Mouse (Mus musculus) neural tube, embryonic 14.5 days (tissue): ENCODE data around the gene Pigl. TPM values are rescaled to one million over a fixed set of nuclear protein-coding genes. Genes with fewer than 3 reads are reported as not detected.

Experiments
- ATAC-seq: fragments of 200-750 bp; cut with Nextera tagmentation; 2 replicates; pipeline ENCODE4 v1.8.0; 2017; ENCODE audit warnings: low read depth, mild to moderate bottlenecking, moderate TSS enrichment, moderate library complexity
- H3K27ac ChIP-seq: fragments of 300-500 bp; sonication (generic); 2 replicates; pipeline ENCODE4 v1.5.1; 2014; ENCODE audit warnings: low read depth, mild to moderate bottlenecking, control low read depth, low read length, moderate library complexity, mixed read lengths
- H3K27me3 ChIP-seq: fragments of 300-500 bp; sonication (generic); 2 replicates; pipeline ENCODE4 v1.6.1; 2014; ENCODE audit warnings: low read length; ENCODE audit not compliant: control insufficient read depth, insufficient read depth
- H3K36me3 ChIP-seq: fragments of 300-500 bp; sonication (generic); 2 replicates; pipeline ENCODE4 v1.6.1; 2014; ENCODE audit warnings: low read length, mixed read lengths; ENCODE audit not compliant: control insufficient read depth, insufficient read depth
- H3K4me1 ChIP-seq: fragments of 300-500 bp; sonication (generic); 2 replicates; pipeline ENCODE4 v1.6.1; 2014; ENCODE audit warnings: low read length; ENCODE audit not compliant: control insufficient read depth, insufficient read depth
- H3K4me2 ChIP-seq: fragments of 300-500 bp; sonication (generic); 2 replicates; pipeline ENCODE4 v1.6.1; 2014; ENCODE audit warnings: mild to moderate bottlenecking, low read depth, low read length, control low read depth
- H3K4me3 ChIP-seq: fragments of 300-500 bp; sonication (generic); 2 replicates; pipeline ENCODE4 v1.5.1; 2014; ENCODE audit warnings: low read depth, low read length, control low read depth, mixed read lengths
- H3K9ac ChIP-seq: fragments of 300-500 bp; sonication (generic); replicated peaks from 2 replicates; pipeline ENCODE4 v1.6.1; 2014; ENCODE audit warnings: low read depth, mild to moderate bottlenecking, control low read depth, low read length, mixed read lengths
- H3K9me3 ChIP-seq: fragments of 300-500 bp; sonication (generic); 2 replicates; pipeline ENCODE4 v1.6.1; 2016; ENCODE audit warnings: low read length; ENCODE audit not compliant: control insufficient read depth
- WGBS: fragments of 180-500 bp; shearing (Covaris S2); extraction: QIAGEN DNeasy Blood & Tissue Kit; methylation state at CpG from one replicate; pipeline ENCODE4 v1.1.7; 2014; 5-methylcytosine and 5-hydroxymethylcytosine counted together
- polyA plus RNA-seq: library from polyadenylated mRNA; unstranded; fragments of >200 nt; fragmentation: Nextera tagmentation; extraction: Ambion mirVana; gene quantifications from 2 replicates; pipeline ENCODE4 v1.2.1, GENCODE M21; 2014

The Pigl gene
- polyA plus RNA-seq, 1 experiment from 2014 or later = 10.4 TPM

DNA sequence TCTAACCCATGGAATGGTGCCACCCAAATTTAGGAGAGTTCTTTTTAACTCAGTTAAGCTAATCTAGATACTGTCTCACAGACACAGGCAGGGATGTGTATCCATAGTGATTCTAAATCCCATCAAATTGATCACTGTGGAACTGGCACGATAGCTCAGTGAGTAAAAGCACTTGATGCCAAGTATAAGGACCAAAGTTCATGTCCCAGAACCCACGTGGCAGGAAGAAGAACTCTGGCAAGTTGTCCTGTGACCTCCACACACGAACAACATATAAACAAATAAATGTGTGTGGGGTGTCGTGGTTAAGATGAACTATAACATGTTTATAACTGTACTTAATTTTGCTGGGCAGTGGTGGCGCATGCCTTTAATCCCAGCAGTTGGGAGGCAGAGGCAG, 21.3 kb downstream of the Pigl start:
- H3K27ac ChIP-seq = peak overlapping the region; percentile 58; the same call in 1 of the 2 replicates
- H3K9ac ChIP-seq = no peak overlapping the region
- no peak overlapping the region for H3K4me2 ChIP-seq
- ATAC-seq = no peak
- no peak overlapping the region for H3K4me3 ChIP-seq
- H3K36me3 ChIP-seq = no peaks in the 10 kb centered on the region
- no peaks in the 10 kb centered on the region for H3K9me3 ChIP-seq
- H3K27me3 ChIP-seq = no peaks in the 10 kb centered on the region
- 0 out of 2 replicates have a peak, but pooled peaks cover 4% of the 10 kb centered on the region for H3K4me1 ChIP-seq
- WGBS = 91% methylated on average over 5 of the region's 5 CpGs

DNA sequence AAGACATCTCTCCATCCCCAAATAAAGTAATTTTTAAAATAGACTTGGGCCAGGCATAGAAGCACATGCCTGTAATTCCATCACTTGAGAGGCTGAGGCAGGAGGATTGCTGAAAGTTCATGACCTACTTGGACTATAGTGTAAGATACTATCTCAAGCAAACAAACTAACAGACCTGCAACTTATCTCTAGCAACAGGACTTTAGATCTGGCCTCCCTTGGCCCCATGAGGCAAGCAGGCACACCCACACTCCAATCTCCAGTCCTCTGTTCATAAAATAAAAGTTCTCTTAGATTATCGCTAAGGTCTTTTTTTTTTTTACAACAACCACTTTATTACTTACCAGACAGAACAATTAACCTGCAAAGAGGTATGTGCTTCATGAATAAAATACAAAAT, 28.7 kb downstream of the Pigl start:
- WGBS = 90% methylated on average over 1 of the region's 1 CpGs

DNA sequence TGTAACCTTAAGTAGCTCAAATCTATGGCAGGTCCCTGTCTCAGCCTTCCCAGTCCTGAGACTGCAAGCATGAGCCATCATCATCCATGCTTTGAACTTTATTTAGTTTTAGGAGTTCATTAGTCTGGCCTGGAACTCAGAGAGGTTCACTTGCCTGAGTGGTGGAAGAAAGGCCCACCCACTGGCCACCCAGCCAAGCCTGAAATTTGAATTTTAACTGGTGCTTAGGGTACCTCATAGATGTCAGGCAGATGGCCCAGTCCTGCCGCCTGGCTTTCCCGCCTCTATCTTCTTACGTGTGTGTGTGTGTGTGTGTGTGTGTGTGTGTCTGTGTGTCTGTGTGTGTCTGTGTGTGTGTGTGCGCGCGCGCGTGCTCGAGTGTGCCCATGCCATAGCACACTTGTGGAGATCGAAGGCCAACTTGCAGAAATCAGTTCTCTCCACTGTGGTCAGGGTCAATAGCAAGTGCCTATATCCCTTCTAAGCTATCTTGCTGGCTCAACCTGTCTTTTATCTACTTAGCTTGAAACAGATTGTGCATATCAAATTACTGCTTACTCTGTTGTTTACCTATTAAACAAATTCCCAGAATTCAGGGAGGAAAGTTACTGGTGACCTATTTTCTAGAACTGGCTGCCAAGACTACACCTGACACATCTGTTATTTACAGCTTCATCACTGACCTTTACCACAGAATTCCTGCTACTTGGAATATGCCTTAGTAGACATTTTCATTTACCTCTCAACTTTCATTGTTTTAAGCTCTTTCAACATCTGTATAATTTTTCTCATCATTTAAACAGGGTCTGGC, 29.5 kb downstream of the Pigl start:
- 93% methylated on average over 10 of the region's 10 CpGs for WGBS
- no peaks in the 10 kb centered on the region for H3K27me3 ChIP-seq
- H3K9me3 ChIP-seq = no peaks in the 10 kb centered on the region
- no peaks in the 10 kb centered on the region for H3K36me3 ChIP-seq
- H3K4me1 ChIP-seq = no peaks in the 10 kb centered on the region
- no peak overlapping the region for H3K4me3 ChIP-seq
- no peak overlapping the region for H3K27ac ChIP-seq
- no peak overlapping the region for H3K9ac ChIP-seq
- H3K4me2 ChIP-seq = no peak overlapping the region
- no peak for ATAC-seq

More for the DNA sequence above, 28.7 kb downstream of the Pigl start:
- H3K27me3 ChIP-seq = no peaks in the 10 kb centered on the region
- no peak overlapping the region for H3K4me2 ChIP-seq
- no peak overlapping the region for H3K4me3 ChIP-seq
- H3K4me1 ChIP-seq = no peaks in the 10 kb centered on the region
- no peak for ATAC-seq
- H3K27ac ChIP-seq = no peak overlapping the region
- H3K9ac ChIP-seq = no peak overlapping the region
- H3K36me3 ChIP-seq = no peaks in the 10 kb centered on the region
- H3K9me3 ChIP-seq = no peaks in the 10 kb centered on the region

DNA sequence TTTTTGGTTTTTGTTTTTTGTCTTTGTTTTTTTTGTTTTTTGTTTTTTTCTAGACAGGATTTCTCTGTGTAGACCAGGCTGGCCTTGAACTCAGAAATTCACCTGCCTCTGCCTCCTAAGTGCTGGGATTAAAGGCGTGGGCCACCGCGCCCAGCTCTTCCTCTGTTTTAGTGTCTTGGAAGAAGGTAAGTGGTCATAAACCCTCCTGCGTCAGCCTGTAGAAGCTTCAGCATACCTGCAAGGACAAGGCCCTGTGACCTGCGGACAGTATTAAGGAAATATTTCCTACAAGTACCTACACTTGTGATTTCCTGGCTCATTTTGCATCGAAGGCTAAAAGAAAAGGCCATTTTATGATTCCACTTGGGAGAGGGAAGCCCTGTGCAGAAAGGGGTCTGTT, 35.4 kb downstream of the Pigl start:
- H3K36me3 ChIP-seq = no peaks in the 10 kb centered on the region
- no peaks in the 10 kb centered on the region for H3K27me3 ChIP-seq
- no peak for ATAC-seq
- no peak overlapping the region for H3K4me2 ChIP-seq
- H3K4me1 ChIP-seq = no peaks in the 10 kb centered on the region
- no peak overlapping the region for H3K27ac ChIP-seq
- WGBS = 97% methylated on average over 6 of the region's 6 CpGs
- H3K9ac ChIP-seq = no peak overlapping the region
- no peak overlapping the region for H3K4me3 ChIP-seq
- no peaks in the 10 kb centered on the region for H3K9me3 ChIP-seq

DNA sequence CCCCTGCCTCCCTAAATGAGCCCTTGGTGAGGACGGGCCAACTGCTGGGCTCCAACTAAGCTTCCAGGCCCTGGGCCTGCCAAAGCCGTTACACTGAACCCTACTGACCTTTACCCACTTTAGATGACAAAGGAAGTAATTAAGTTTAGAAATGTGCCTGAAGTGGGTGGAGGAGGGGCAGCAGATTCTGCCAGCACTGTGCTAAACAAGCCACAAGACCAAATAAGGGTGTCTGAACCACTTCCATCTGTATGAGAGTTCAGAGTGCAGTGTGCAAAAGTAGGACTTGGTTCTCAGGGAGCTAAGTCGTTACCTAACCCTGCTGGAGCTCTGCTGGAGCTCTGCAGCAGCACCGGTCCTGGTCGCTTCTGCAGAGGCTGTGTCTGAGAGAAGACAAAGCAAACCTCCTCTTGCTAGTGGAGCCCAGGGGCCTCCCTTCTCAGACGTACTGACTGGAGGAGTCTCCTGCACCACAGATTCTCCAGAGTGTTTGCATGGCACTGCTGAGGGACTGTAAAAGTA, 36.6 kb downstream of the Pigl start:
- Histone ChIP-seq H3K36me3 (no peaks in the 10 kb centered on the region), H3K9me3 (no peaks in the 10 kb centered on the region), H3K4me3 (no peak overlapping the region), H3K4me2 (no peak overlapping the region), H3K27me3 (no peaks in the 10 kb centered on the region), H3K4me1 (no peaks in the 10 kb centered on the region), H3K9ac (no peak overlapping the region), H3K27ac (no peak overlapping the region)
- ATAC-seq = no peak
- under 1% methylated on average over 6 of the region's 6 CpGs for WGBS

DNA sequence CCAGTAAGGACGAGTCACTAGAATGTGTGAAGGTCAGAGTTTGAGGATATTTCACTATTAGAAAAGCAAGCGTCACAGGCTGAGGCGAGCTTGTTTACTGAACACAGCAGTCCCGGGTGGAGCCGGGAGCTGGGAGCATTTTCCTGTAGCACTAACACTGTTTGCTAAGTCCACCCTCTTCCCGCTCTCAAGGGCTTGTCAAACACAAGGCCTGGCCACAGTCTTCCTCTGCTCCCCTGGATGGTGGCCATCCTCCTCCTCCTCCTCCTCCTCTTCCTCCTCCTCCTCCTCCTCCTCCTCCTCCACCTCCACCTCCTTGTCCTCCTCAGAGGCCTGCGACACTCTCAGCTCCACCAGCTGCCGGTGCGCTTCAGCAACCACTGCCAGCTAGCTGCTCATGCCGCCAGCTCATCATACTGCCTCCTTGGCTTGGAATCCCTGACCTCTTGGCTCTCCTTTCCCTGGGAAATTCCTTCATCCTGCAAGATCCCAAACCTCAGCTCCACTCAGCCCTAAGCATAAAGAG, 37.1 kb downstream of the Pigl start:
- H3K27ac ChIP-seq = no peak overlapping the region
- H3K4me3 ChIP-seq = no peak overlapping the region
- WGBS = 43% methylated on average over 9 of the region's 10 CpGs
- H3K27me3 ChIP-seq = no peaks in the 10 kb centered on the region
- no peaks in the 10 kb centered on the region for H3K36me3 ChIP-seq
- H3K4me1 ChIP-seq = no peaks in the 10 kb centered on the region
- H3K4me2 ChIP-seq = no peak overlapping the region
- no peak for ATAC-seq
- no peaks in the 10 kb centered on the region for H3K9me3 ChIP-seq
- H3K9ac ChIP-seq = no peak overlapping the region

DNA sequence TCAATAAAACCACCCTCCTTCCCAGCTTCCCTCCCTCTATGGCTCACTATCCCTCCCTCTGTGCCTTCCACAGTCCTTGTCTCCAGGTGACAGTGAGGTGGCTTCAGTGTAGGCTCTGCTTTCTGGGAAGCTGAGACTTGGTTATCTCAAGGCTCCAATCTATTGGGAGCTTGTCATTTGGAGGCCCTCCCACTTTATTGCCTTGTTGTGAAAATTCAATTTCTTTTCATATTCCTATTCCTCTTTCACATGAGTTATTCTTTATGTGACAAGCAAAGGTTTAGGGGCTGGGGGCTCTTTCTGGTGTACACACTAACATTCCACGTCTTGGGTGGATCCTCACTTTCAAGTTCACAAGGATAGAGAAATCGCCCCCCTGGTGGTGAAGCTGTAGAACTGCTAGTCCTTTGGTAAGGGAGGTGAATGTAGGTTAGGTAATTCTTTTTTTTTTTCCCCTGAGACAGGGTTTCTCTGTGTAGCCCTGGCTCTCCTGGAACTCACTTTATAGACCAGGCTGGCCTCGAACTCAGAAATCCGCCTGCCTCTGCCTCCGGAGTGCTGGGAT, 38.0 kb downstream of the Pigl start:
- H3K4me3 ChIP-seq = no peak overlapping the region
- H3K4me1 ChIP-seq = no peaks in the 10 kb centered on the region
- 56% methylated on average over 5 of the region's 5 CpGs for WGBS
- no peaks in the 10 kb centered on the region for H3K27me3 ChIP-seq
- no peak for ATAC-seq
- H3K4me2 ChIP-seq = no peak overlapping the region
- H3K27ac ChIP-seq = no peak overlapping the region
- no peak overlapping the region for H3K9ac ChIP-seq
- H3K36me3 ChIP-seq = no peaks in the 10 kb centered on the region
- no peaks in the 10 kb centered on the region for H3K9me3 ChIP-seq

DNA sequence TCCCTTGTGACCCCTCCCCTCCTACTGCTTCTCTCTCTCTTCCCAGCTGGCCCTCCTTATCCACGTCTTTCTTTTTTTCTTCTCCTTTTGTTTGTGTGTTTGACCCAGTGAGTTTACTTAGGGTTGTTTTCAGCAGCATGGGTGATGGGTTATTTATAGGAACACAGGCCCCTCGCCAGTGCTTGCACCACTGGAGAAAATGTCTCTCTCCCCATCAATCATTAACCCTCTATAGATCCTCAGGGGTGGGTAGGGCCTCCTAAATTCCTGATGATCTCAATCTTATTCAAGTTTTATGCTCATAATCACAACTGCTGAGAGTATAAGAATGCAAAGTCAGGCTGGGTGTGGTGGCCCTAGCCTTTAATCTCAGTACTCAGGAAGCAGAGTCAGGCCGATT, 38.9 kb downstream of the Pigl start:
- H3K4me2 ChIP-seq = no peak overlapping the region
- no peaks in the 10 kb centered on the region for H3K36me3 ChIP-seq
- H3K27me3 ChIP-seq = no peaks in the 10 kb centered on the region
- H3K27ac ChIP-seq = no peak overlapping the region
- no peak overlapping the region for H3K4me3 ChIP-seq
- H3K9ac ChIP-seq = no peak overlapping the region
- ATAC-seq = no peak
- H3K4me1 ChIP-seq = no peaks in the 10 kb centered on the region
- WGBS = 44% methylated on average over 3 of the region's 3 CpGs
- H3K9me3 ChIP-seq = no peaks in the 10 kb centered on the region

DNA sequence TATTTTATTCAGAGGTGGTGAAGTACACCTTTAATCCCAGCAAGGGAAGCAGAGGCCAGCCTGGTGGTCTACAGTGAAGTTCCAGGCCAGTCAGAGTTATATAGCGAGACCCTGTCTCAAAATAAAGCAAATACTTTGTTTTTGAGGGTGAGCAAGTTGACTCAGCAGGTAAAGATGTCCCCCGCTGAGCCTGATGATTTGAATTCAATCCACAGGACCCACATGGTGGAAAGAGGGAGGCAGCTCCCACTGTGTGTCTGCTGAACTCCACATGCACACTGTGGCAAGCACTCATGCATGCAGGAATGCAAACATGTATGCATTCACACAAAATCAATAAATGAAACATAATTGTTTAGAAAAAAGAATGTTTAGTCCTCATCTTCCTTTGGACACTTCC, 40.5 kb downstream of the Pigl start:
- Histone ChIP-seq H3K4me1 (no peaks in the 10 kb centered on the region), H3K4me2 (no peak overlapping the region), H3K36me3 (no peaks in the 10 kb centered on the region), H3K27me3 (no peaks in the 10 kb centered on the region), H3K9ac (no peak overlapping the region), H3K9me3 (no peaks in the 10 kb centered on the region), H3K4me3 (no peak overlapping the region), H3K27ac (no peak overlapping the region)
- ATAC-seq = no peak
- WGBS = 87% methylated on average over 2 of the region's 2 CpGs
